Mouse (Mus musculus) naive thymus-derived CD4-positive, alpha-beta T cell, adult 2 months (primary cell): ENCODE data around the gene Ctr9.

ENCODE experiments used
- DNase-seq: peaks from one replicate; pipeline ENCODE4 v3.0.0-alpha.2; 2011; ENCODE audit warnings: low read depth

Gene Ctr9

GRCm38 (mm10) chr7:111098196-111098595 is 69.4 kb downstream of the Ctr9 start:
- DNase-seq: no peak
